Mouse (Mus musculus): ENCODE data around the gene Plekha6. TPM values are rescaled to one million over a fixed set of nuclear protein-coding genes. Genes with fewer than 3 reads are reported as not detected.

Plekha6 gene
- total and polyA plus RNA-seq, 3 experiments, result 0.07 to 0.38 TPM; not detected in 1

DNA sequence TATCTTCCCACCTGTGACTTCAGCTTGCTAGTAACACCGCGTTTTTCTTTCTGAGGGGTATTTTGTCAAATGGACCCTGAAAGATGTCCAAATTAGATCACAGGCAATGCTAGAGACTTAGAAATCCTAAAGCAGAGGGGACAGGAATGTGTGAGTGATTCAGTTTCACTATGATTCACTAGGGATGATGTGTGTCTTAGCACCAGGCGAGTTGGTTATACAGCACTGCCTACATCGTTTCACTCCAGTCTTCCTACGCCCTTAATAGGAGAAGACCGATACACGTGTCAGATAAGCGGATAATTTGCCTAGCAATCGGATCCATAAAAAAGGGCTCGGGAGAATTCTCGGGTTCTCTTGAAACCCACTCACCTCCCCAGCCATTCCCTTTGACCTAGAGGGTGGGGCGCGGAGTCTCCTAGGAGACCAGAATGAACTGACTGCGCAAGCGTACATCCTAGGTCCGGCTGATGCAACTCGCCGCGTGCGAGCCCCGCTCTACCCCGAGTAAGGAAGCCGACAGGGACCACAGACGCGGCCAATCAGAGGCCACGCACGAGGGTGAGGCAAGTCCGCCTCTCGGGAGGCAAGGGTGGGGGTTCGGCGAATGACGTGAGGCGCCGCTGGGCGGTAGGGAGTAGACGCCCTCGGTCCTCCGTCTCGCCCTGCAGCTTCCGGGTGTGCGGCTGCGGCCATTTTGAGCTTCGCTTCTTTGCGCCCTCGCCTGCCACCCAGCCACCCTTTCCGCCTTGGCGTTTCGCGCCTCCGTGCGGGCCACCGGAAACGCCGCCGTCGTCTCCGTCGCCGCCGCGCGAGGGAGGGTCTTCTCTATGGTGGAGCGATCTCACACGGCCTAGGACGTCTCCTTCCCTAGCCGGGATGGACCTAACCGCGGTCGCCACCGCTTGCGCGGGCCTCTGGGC is 33.1 kb upstream of the Plekha6 start, which contains the start of gene Ppp1r15b:
Ppp1r15b (plus strand) TSS at position 506 of the 923 bp plus-strand sequence.
- no peaks in the 10 kb centered on the region for H3K9me3 ChIP-seq (replicated peaks)
- no peak for TF ChIP-seq POLR2AphosphoS5 (IDR thresholded peaks at IDR 0.05; ENCODE audit: insufficient replicate concordance, low read depth, low read length)
- H3K4me1 ChIP-seq (ENCODE audit: insufficient read depth, low read depth, low read length), result peaks cover 37% of the 10 kb centered on the region
- H3K4me3 ChIP-seq (ENCODE audit: low read depth, low read length), result peak within 1 kb of the TSS; percentile 78
- ATAC-seq (ENCODE audit: extremely low read depth, insufficient number of reproducible peaks, low FRiP score, poor library complexity, severe bottlenecking) (peak; percentile 89), DNase-seq (ENCODE audit: low spot score) (peak; percentile 99)
- peaks cover 36% of the 10 kb centered on the region for H3K36me3 ChIP-seq (replicated peaks)
- H3K27me3 ChIP-seq (ENCODE audit: insufficient read depth, low read length), result no peaks in the 10 kb centered on the region

DNA sequence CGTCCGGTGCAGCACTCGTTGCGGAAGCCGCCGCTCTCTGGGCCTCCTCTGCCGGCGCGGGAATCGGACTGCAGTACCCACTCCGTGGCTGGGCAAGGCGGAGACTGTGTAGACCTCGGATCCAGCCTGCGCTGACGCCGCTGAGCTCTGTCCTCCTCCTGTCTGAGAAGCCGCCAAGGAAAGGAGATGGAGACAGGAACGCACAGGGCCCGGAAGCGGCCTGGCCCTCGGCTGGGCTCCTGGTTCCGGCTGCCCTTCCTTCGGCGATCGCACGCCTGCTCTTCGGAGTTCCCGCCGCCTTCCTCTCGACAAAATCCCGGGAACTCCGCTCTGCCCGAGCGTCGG is 32.5 kb upstream of the Plekha6 start:
- peaks cover 38% of the 10 kb centered on the region for H3K4me1 ChIP-seq (ENCODE audit: insufficient read depth, low read depth, low read length)
- H3K4me3 ChIP-seq (ENCODE audit: low read depth, low read length), result peak overlapping the region; percentile 78
- peaks cover 43% of the 10 kb centered on the region for H3K36me3 ChIP-seq (replicated peaks)
- TF ChIP-seq GATA1 (IDR thresholded peaks at IDR 0.05; ENCODE audit: borderline replicate concordance, low read length), result no peak
- TF ChIP-seq GATA2 (IDR thresholded peaks at IDR 0.05; ENCODE audit: borderline replicate concordance, low read depth, low read length), result no peak
- TF ChIP-seq TAL1 (conservative IDR thresholded peaks at IDR 0.05; ENCODE audit: low read depth, low read length), result no peak
- TF ChIP-seq POLR2AphosphoS5 (IDR thresholded peaks at IDR 0.05; ENCODE audit: insufficient replicate concordance, low read depth, low read length), result no peak
- TF ChIP-seq CTCF (IDR thresholded peaks at IDR 0.05; ENCODE audit: low read depth, low read length), result no peak
- ATAC-seq (ENCODE audit: extremely low read depth, insufficient number of reproducible peaks, low FRiP score, poor library complexity, severe bottlenecking), result no peak
- no peaks in the 10 kb centered on the region for H3K9me3 ChIP-seq (replicated peaks)
- no peaks in the 10 kb centered on the region for H3K27me3 ChIP-seq (ENCODE audit: insufficient read depth, low read length)
- no peak for DNase-seq (ENCODE audit: low spot score)

DNA sequence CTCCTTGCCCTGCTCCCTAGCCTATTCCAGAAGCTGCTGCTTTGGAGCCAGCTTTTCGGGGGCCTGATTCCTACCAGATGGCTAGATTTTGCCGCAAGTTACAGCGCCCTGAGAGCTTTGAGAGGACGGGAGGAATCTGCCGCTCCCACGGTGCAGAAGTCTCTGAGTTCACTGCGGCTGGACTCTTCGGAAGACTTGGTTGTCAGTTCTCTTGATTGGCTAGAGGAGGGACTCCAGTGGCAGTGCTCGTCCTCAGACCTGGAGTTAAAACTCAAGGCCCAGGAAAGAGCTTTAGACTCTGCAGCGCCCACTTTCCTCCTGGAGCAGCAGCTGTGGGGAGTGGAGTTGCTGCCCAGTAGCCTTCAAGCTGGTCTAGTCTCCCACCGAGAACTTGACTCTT is 32.1 kb upstream of the Plekha6 start:
- H3K4me3 ChIP-seq (ENCODE audit: low read depth, low read length), result peak overlapping the region; percentile 78
- no peak for TF ChIP-seq TAL1 (conservative IDR thresholded peaks at IDR 0.05; ENCODE audit: low read depth, low read length)
- no peak for TF ChIP-seq POLR2AphosphoS5 (IDR thresholded peaks at IDR 0.05; ENCODE audit: insufficient replicate concordance, low read depth, low read length)
- TF ChIP-seq CTCF (IDR thresholded peaks at IDR 0.05; ENCODE audit: low read depth, low read length), result no peak
- no peak for TF ChIP-seq GATA2 (IDR thresholded peaks at IDR 0.05; ENCODE audit: borderline replicate concordance, low read depth, low read length)
- TF ChIP-seq GATA1 (IDR thresholded peaks at IDR 0.05; ENCODE audit: borderline replicate concordance, low read length), result no peak
- H3K9me3 ChIP-seq (replicated peaks), result no peaks in the 10 kb centered on the region
- ATAC-seq (ENCODE audit: extremely low read depth, insufficient number of reproducible peaks, low FRiP score, poor library complexity, severe bottlenecking), result no peak
- peaks cover 42% of the 10 kb centered on the region for H3K4me1 ChIP-seq (ENCODE audit: insufficient read depth, low read depth, low read length)
- H3K27me3 ChIP-seq (ENCODE audit: insufficient read depth, low read length), result no peaks in the 10 kb centered on the region
- H3K36me3 ChIP-seq (replicated peaks), result peaks cover 47% of the 10 kb centered on the region
- no peak for DNase-seq (ENCODE audit: low spot score)

DNA sequence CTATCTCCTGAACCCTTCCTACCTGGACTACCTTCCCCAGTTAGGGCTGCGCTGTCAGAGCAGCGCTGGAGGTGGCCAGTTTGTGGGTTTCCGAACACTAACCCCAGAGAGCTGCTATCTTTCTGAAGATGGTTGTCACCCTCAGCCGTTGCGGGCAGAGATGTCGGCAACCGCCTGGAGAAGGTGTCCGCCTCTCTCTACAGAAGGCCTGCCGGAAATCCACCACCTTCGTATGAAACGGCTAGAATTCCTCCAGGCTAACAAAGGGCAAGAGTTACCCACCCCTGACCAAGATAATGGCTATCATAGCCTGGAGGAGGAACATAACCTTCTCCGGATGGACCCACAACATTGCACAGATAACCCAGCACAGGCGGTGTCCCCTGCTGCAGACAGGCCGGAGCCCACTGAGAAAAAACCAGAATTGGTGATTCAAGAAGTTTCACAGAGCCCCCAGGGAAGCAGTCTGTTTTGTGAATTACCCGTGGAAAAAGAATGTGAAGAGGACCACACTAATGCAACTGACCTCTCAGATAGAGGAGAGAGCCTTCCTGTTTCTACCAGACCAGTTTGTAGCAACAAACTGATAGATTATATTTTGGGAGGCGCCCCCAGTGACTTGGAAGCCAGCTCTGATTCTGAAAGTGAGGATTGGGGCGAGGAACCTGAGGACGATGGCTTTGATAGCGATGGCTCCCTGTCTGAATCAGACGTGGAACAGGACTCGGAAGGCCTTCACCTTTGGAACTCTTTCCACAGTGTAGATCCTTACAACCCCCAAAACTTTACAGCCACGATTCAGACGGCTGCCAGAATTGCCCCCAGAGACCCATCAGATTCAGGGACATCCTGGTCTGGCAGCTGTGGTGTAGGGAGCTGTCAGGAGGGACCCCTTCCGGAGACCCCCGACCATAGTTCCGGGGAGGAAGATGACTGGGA is 31.4 kb upstream of the Plekha6 start:
- no peak for DNase-seq (ENCODE audit: low spot score)
- peaks cover 54% of the 10 kb centered on the region for H3K36me3 ChIP-seq (replicated peaks)

DNA sequence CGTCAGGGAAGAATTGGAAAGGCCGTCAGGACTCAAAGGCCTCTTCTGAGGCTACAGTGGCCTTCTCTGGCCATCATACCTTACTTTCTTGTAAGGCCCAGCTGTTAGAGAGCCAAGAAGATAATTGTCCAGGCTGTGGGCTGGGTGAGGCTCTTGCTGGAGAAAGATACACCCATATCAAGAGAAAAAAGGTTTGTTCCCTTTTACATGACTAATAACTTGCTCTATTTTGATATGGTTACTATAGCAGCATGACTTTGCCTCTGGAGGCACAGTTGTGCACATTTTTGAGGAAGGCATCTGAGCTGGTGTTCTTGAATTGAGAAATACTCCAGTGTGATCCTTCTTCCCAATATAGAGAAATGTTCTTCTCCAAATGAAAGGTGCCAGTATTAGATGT is 30.6 kb upstream of the Plekha6 start:
- Histone ChIP-seq H3K4me1 (ENCODE audit: insufficient read depth, low read depth, low read length) (peaks cover 52% of the 10 kb centered on the region), H3K4me3 (ENCODE audit: low read depth, low read length) (peak overlapping the region; percentile 78), H3K36me3 (replicated peaks) (peaks cover 61% of the 10 kb centered on the region), H3K9me3 (replicated peaks) (no peaks in the 10 kb centered on the region), H3K27me3 (ENCODE audit: insufficient read depth, low read length) (no peaks in the 10 kb centered on the region)
- TF ChIP-seq POLR2AphosphoS5 (IDR thresholded peaks at IDR 0.05; ENCODE audit: insufficient replicate concordance, low read depth, low read length), result no peak
- peak; percentile 35 for TF ChIP-seq TAL1 (conservative IDR thresholded peaks at IDR 0.05; ENCODE audit: low read depth, low read length)
- TF ChIP-seq CTCF (IDR thresholded peaks at IDR 0.05; ENCODE audit: low read depth, low read length), result no peak
- no peak for TF ChIP-seq GATA1 (IDR thresholded peaks at IDR 0.05; ENCODE audit: borderline replicate concordance, low read length)
- TF ChIP-seq GATA2 (IDR thresholded peaks at IDR 0.05; ENCODE audit: borderline replicate concordance, low read depth, low read length), result no peak
- ATAC-seq (ENCODE audit: extremely low read depth, insufficient number of reproducible peaks, low FRiP score, poor library complexity, severe bottlenecking) (no peak), DNase-seq (ENCODE audit: low spot score) (peak; percentile 40)

More for the DNA sequence above, 31.4 kb upstream of the Plekha6 start:
- Histone ChIP-seq H3K9me3 (replicated peaks) (no peaks in the 10 kb centered on the region), H3K4me1 (ENCODE audit: insufficient read depth, low read depth, low read length) (peaks cover 46% of the 10 kb centered on the region), H3K4me3 (ENCODE audit: low read depth, low read length) (peak overlapping the region; percentile 78), H3K27me3 (ENCODE audit: insufficient read depth, low read length) (no peaks in the 10 kb centered on the region)
- TF ChIP-seq CTCF (IDR thresholded peaks at IDR 0.05; ENCODE audit: low read depth, low read length) (no peak), POLR2AphosphoS5 (IDR thresholded peaks at IDR 0.05; ENCODE audit: insufficient replicate concordance, low read depth, low read length) (no peak), GATA2 (IDR thresholded peaks at IDR 0.05; ENCODE audit: borderline replicate concordance, low read depth, low read length) (no peak), GATA1 (IDR thresholded peaks at IDR 0.05; ENCODE audit: borderline replicate concordance, low read length) (no peak), TAL1 (conservative IDR thresholded peaks at IDR 0.05; ENCODE audit: low read depth, low read length) (no peak)
- no peak for ATAC-seq (ENCODE audit: extremely low read depth, insufficient number of reproducible peaks, low FRiP score, poor library complexity, severe bottlenecking)

DNA sequence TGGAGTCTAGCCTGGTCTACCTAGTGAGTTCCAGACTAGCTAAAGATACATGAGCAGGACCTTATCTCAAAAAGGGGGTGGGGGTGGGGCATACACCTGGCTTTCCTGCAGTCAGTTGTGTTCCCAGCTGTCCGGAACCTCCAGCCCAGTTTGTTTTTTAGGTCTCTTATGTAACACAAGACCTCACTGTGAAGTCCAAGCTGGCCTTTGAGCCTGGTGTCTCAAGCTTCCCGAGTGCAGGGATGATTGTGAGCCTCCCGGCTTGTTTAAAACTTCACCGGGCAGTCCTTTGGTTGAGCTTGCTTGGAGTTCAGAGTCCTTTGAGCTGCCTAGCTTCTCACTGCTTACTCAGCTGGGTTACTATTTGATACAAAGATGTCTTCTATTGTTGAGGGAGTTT is 29.9 kb upstream of the Plekha6 start:
- peaks cover 68% of the 10 kb centered on the region for H3K36me3 ChIP-seq (replicated peaks)
- ATAC-seq (ENCODE audit: extremely low read depth, insufficient number of reproducible peaks, low FRiP score, poor library complexity, severe bottlenecking), result no peak
- no peaks in the 10 kb centered on the region for H3K9me3 ChIP-seq (replicated peaks)
- H3K4me1 ChIP-seq (ENCODE audit: insufficient read depth, low read depth, low read length), result peaks cover 55% of the 10 kb centered on the region
- H3K27me3 ChIP-seq (ENCODE audit: insufficient read depth, low read length), result no peaks in the 10 kb centered on the region
- TF ChIP-seq GATA2 (IDR thresholded peaks at IDR 0.05; ENCODE audit: borderline replicate concordance, low read depth, low read length) (no peak), GATA1 (IDR thresholded peaks at IDR 0.05; ENCODE audit: borderline replicate concordance, low read length) (no peak), TAL1 (conservative IDR thresholded peaks at IDR 0.05; ENCODE audit: low read depth, low read length) (no peak), CTCF (IDR thresholded peaks at IDR 0.05; ENCODE audit: low read depth, low read length) (no peak), POLR2AphosphoS5 (IDR thresholded peaks at IDR 0.05; ENCODE audit: insufficient replicate concordance, low read depth, low read length) (no peak)
- H3K4me3 ChIP-seq (ENCODE audit: low read depth, low read length), result peak overlapping the region; percentile 78
- no peak for DNase-seq (ENCODE audit: low spot score)

Measured in G1E (cell line).